Mouse (Mus musculus): ENCODE results near the gene Ptgr1. TPM values are rescaled to one million over a fixed set of nuclear protein-coding genes. Genes with fewer than 3 reads are reported as not detected.
A peak's percentile ranks its signal among the peaks of the same experiment; 100 is the strongest.

Ptgr1 gene
- polyA plus RNA-seq, 1 experiment = 3.0 TPM

- TF ChIP-seq CTCF (IDR thresholded peaks at IDR 0.05; ENCODE audit: borderline replicate concordance, control insufficient read depth, extremely low read depth, insufficient read depth, low read length, poor library complexity) (peak; percentile 59; the same call in 1 of the 2 replicates), POLR2A (IDR thresholded peaks at IDR 0.05; ENCODE audit: control insufficient read depth, extremely low read depth, insufficient read depth, low read length, poor library complexity) (peak; percentile 73)
These were observed 16.3 kb upstream of the Ptgr1 start, which contains the start of gene Gm20503 for GRCm38 (mm10) chr4:59002948-59003805. Gene Gm20503, plus strand, starts transcription at chr4:59003210.

GRCm38 (mm10) chr4:59000614-59001013 lies 13.7 kb upstream of the Ptgr1 start:
- H3K4me3 ChIP-seq (ENCODE audit: control insufficient read depth, insufficient read depth, low read length) = no peak overlapping the region
- no peak overlapping the region for H3K27ac ChIP-seq (ENCODE audit: control insufficient read depth, insufficient read depth, low read length)
- 1% methylated on average over 2 of the region's 2 CpGs for WGBS
- no peak for TF ChIP-seq POLR2A (IDR thresholded peaks at IDR 0.05; ENCODE audit: control insufficient read depth, extremely low read depth, insufficient read depth, low read length, poor library complexity)
- TF ChIP-seq CTCF (IDR thresholded peaks at IDR 0.05; ENCODE audit: borderline replicate concordance, control insufficient read depth, extremely low read depth, insufficient read depth, low read length, poor library complexity) = no peak
- H3K27me3 ChIP-seq (ENCODE audit: control insufficient read depth, insufficient read depth, low read length) = no peaks in the 10 kb centered on the region
- H3K4me1 ChIP-seq (replicated peaks; ENCODE audit: control insufficient read depth, insufficient read depth, low read length) = peaks cover 8% of the 10 kb centered on the region
- peak; percentile 60 for DNase-seq
- H3K36me3 ChIP-seq (ENCODE audit: control insufficient read depth, insufficient read depth, low read length) = no peaks in the 10 kb centered on the region

More at GRCm38 (mm10) chr4:59002948-59003805, 16.3 kb upstream of the Ptgr1 start, which contains the start of gene Gm20503:
- Histone ChIP-seq H3K27ac (ENCODE audit: control insufficient read depth, insufficient read depth, low read length) (no peak within 1 kb of the TSS), H3K27me3 (ENCODE audit: control insufficient read depth, insufficient read depth, low read length) (no peaks in the 10 kb centered on the region), H3K36me3 (ENCODE audit: control insufficient read depth, insufficient read depth, low read length) (no peaks in the 10 kb centered on the region), H3K4me3 (ENCODE audit: control insufficient read depth, insufficient read depth, low read length) (peak within 1 kb of the TSS; percentile 86), H3K4me1 (replicated peaks; ENCODE audit: control insufficient read depth, insufficient read depth, low read length) (peaks cover 8% of the 10 kb centered on the region)
- DNase-seq = peak; percentile 93
- WGBS = under 1% methylated on average over 77 of the region's 89 CpGs

- Histone ChIP-seq H3K36me3 (ENCODE audit: control insufficient read depth, insufficient read depth, low read length) (no peaks in the 10 kb centered on the region), H3K27ac (ENCODE audit: control insufficient read depth, insufficient read depth, low read length) (no peak overlapping the region), H3K4me3 (ENCODE audit: control insufficient read depth, insufficient read depth, low read length) (no peak overlapping the region), H3K27me3 (ENCODE audit: control insufficient read depth, insufficient read depth, low read length) (no peaks in the 10 kb centered on the region), H3K4me1 (replicated peaks; ENCODE audit: control insufficient read depth, insufficient read depth, low read length) (peaks cover 7% of the 10 kb centered on the region)
- 1% methylated on average over 2 of the region's 2 CpGs for WGBS
- peak; percentile 73 for DNase-seq
- TF ChIP-seq POLR2A (IDR thresholded peaks at IDR 0.05; ENCODE audit: control insufficient read depth, extremely low read depth, insufficient read depth, low read length, poor library complexity) = no peak
- TF ChIP-seq CTCF (IDR thresholded peaks at IDR 0.05; ENCODE audit: borderline replicate concordance, control insufficient read depth, extremely low read depth, insufficient read depth, low read length, poor library complexity) = no peak; the same call in 1 of the 2 replicates
These were observed 12.8 kb upstream of the Ptgr1 start for GRCm38 (mm10) chr4:58999686-59000085.

GRCm38 (mm10) chr4:58998688-58999087 lies 11.8 kb upstream of the Ptgr1 start:
- TF ChIP-seq CTCF (IDR thresholded peaks at IDR 0.05; ENCODE audit: borderline replicate concordance, control insufficient read depth, extremely low read depth, insufficient read depth, low read length, poor library complexity) = no peak
- no peak for TF ChIP-seq POLR2A (IDR thresholded peaks at IDR 0.05; ENCODE audit: control insufficient read depth, extremely low read depth, insufficient read depth, low read length, poor library complexity)
- Histone ChIP-seq H3K4me3 (ENCODE audit: control insufficient read depth, insufficient read depth, low read length) (no peak overlapping the region), H3K4me1 (replicated peaks; ENCODE audit: control insufficient read depth, insufficient read depth, low read length) (peaks cover 5% of the 10 kb centered on the region), H3K36me3 (ENCODE audit: control insufficient read depth, insufficient read depth, low read length) (no peaks in the 10 kb centered on the region), H3K27ac (ENCODE audit: control insufficient read depth, insufficient read depth, low read length) (no peak overlapping the region), H3K27me3 (ENCODE audit: control insufficient read depth, insufficient read depth, low read length) (no peaks in the 10 kb centered on the region)
- WGBS = 100% methylated on average over 1 of the region's 1 CpGs
- no peak for DNase-seq

- no peaks in the 10 kb centered on the region for H3K4me1 ChIP-seq (replicated peaks; ENCODE audit: control insufficient read depth, insufficient read depth, low read length)
- H3K4me3 ChIP-seq (ENCODE audit: control insufficient read depth, insufficient read depth, low read length) = no peak overlapping the region
- 97% methylated on average over 5 of the region's 5 CpGs for WGBS
- no peak overlapping the region for H3K27ac ChIP-seq (ENCODE audit: control insufficient read depth, insufficient read depth, low read length)
- no peaks in the 10 kb centered on the region for H3K27me3 ChIP-seq (ENCODE audit: control insufficient read depth, insufficient read depth, low read length)
- DNase-seq = no peak
- H3K36me3 ChIP-seq (ENCODE audit: control insufficient read depth, insufficient read depth, low read length) = no peaks in the 10 kb centered on the region
- TF ChIP-seq CTCF (IDR thresholded peaks at IDR 0.05; ENCODE audit: borderline replicate concordance, control insufficient read depth, extremely low read depth, insufficient read depth, low read length, poor library complexity) (no peak), POLR2A (IDR thresholded peaks at IDR 0.05; ENCODE audit: control insufficient read depth, extremely low read depth, insufficient read depth, low read length, poor library complexity) (no peak)
These were observed 10.2 kb upstream of the Ptgr1 start for GRCm38 (mm10) chr4:58997081-58997480.

GRCm38 (mm10) chr4:58995251-58995693 lies 8.4 kb upstream of the Ptgr1 start:
- Histone ChIP-seq H3K4me1 (replicated peaks; ENCODE audit: control insufficient read depth, insufficient read depth, low read length) (no peaks in the 10 kb centered on the region), H3K27ac (ENCODE audit: control insufficient read depth, insufficient read depth, low read length) (no peak overlapping the region), H3K36me3 (ENCODE audit: control insufficient read depth, insufficient read depth, low read length) (no peaks in the 10 kb centered on the region), H3K27me3 (ENCODE audit: control insufficient read depth, insufficient read depth, low read length) (no peaks in the 10 kb centered on the region), H3K4me3 (ENCODE audit: control insufficient read depth, insufficient read depth, low read length) (no peak overlapping the region)
- no peak for TF ChIP-seq POLR2A (IDR thresholded peaks at IDR 0.05; ENCODE audit: control insufficient read depth, extremely low read depth, insufficient read depth, low read length, poor library complexity)
- DNase-seq = no peak
- 91% methylated on average over 8 of the region's 8 CpGs for WGBS
